Mouse (Mus musculus) spleen, adult 2 months (tissue): ENCODE results near the gene Lrrc72. TPM values are rescaled to one million over a fixed set of nuclear protein-coding genes. Genes with fewer than 3 reads are reported as not detected.

Source experiments
- DNase-seq, 2 experiments: peaks; one replicate each; pipeline versions ENCODE4 v3.0.0 to v3.0.0-alpha.2; 2012 to 2021; ENCODE audit warnings: low spot score in 2 of 2, low read depth in 1 of 2
- H3K27ac ChIP-seq: fragments of 200-500 bp; 2 replicates; pipeline ENCODE4 v1.5.1; 2012; ENCODE audit warnings: low read length, inconsistent platforms; ENCODE audit not compliant: insufficient read depth
- H3K27me3 ChIP-seq: fragments of 200-500 bp; 2 replicates; pipeline ENCODE4 v1.6.1; 2012; ENCODE audit warnings: mild to moderate bottlenecking, moderate library complexity, low read length, inconsistent platforms; ENCODE audit not compliant: control insufficient read depth, insufficient read depth
- H3K36me3 ChIP-seq: fragments of 200-500 bp; 2 replicates; pipeline ENCODE4 v1.6.1; 2012; ENCODE audit warnings: mild to moderate bottlenecking, low read length, inconsistent platforms; ENCODE audit not compliant: control insufficient read depth, insufficient read depth
- H3K4me1 ChIP-seq: fragments of 200-500 bp; 2 replicates; pipeline ENCODE4 v1.6.1; 2011; ENCODE audit warnings: inconsistent platforms; ENCODE audit not compliant: control insufficient read depth, insufficient read depth, insufficient read length
- H3K4me3 ChIP-seq: fragments of 200-500 bp; 2 replicates; pipeline ENCODE4 v1.5.1; 2011; ENCODE audit warnings: mild to moderate bottlenecking, inconsistent platforms; ENCODE audit not compliant: insufficient read depth, insufficient read length; ENCODE audit errors: extremely low read depth
- CTCF ChIP-seq: fragments of 200-500 bp; IDR thresholded peaks from 2 replicates; pipeline ENCODE4 v1.5.1; 2011; ENCODE audit warnings: mild to moderate bottlenecking, inconsistent platforms; ENCODE audit not compliant: insufficient read depth, insufficient read length, insufficient replicate concordance; ENCODE audit errors: extremely low read depth
- POLR2A ChIP-seq: fragments of 200-500 bp; IDR thresholded peaks from 2 replicates; pipeline ENCODE4 v1.6.1; 2011; ENCODE audit warnings: low read depth, low read length, inconsistent platforms
- WGBS: fragments of 180-500 bp; shearing (Covaris S2); methylation state at CpG from one replicate; pipeline ENCODE4 v1.1.7; 2018; 5-methylcytosine and 5-hydroxymethylcytosine counted together
- polyA plus RNA-seq: library from polyadenylated mRNA; depleted of rRNA; stranded (reverse); fragments of >200 nt; gene quantifications from 2 replicates; pipeline ENCODE4 v1.2.3, GENCODE M21; 2012; rRNA removed

Lrrc72 gene
- polyA plus RNA-seq, result not detected in 2 replicates

- TF ChIP-seq POLR2A (no peak), CTCF (no peak)
- H3K27ac ChIP-seq, result no peak within 1 kb of the TSS
- DNase-seq, result no peak
- no peaks in the 10 kb centered on the region; the same call in 1 of the 2 replicates for H3K27me3 ChIP-seq
- WGBS, result 94% methylated on average over 9 of the region's 9 CpGs
- no peak within 1 kb of the TSS for H3K4me3 ChIP-seq
- H3K4me1 ChIP-seq, result no peaks in the 10 kb centered on the region
- no peaks in the 10 kb centered on the region for H3K36me3 ChIP-seq
Measured at GRCm38 (mm10) chr12:36253298-36253697, at the start of gene Lrrc72. Lrrc72 (minus strand) TSS chr12:36253398.

- TF ChIP-seq CTCF, result no peak
- no peak for TF ChIP-seq POLR2A
- Histone ChIP-seq H3K4me1 (no peaks in the 10 kb centered on the region), H3K27me3 (no peaks in the 10 kb centered on the region), H3K27ac (no peak overlapping the region), H3K4me3 (no peak overlapping the region), H3K36me3 (no peaks in the 10 kb centered on the region)
- 95% methylated on average over 12 of the region's 12 CpGs for WGBS
- no peak for DNase-seq
Measured at GRCm38 (mm10) chr12:36302326-36302725, 49.1 kb upstream of the Lrrc72 start.

GRCm38 (mm10) chr12:36291346-36291745 is 38.1 kb upstream of the Lrrc72 start:
- 84% methylated on average over 6 of the region's 6 CpGs for WGBS
- DNase-seq, result no peak
- H3K36me3 ChIP-seq, result no peaks in the 10 kb centered on the region
- H3K4me3 ChIP-seq, result no peak overlapping the region
- H3K27ac ChIP-seq, result no peak overlapping the region
- TF ChIP-seq POLR2A (no peak), CTCF (no peak)
- H3K27me3 ChIP-seq, result no peaks in the 10 kb centered on the region
- no peaks in the 10 kb centered on the region for H3K4me1 ChIP-seq

GRCm38 (mm10) chr12:36290465-36290864 is 37.3 kb upstream of the Lrrc72 start:
- Histone ChIP-seq H3K36me3 (no peaks in the 10 kb centered on the region), H3K27ac (no peak overlapping the region), H3K4me3 (no peak overlapping the region), H3K4me1 (no peaks in the 10 kb centered on the region), H3K27me3 (no peaks in the 10 kb centered on the region)
- 93% methylated on average over 4 of the region's 4 CpGs for WGBS
- DNase-seq, result no peak
- no peak for TF ChIP-seq CTCF

GRCm38 (mm10) chr12:36289634-36290033 is 36.4 kb upstream of the Lrrc72 start:
- no peak for DNase-seq
- no peak overlapping the region for H3K27ac ChIP-seq
- no peak overlapping the region for H3K4me3 ChIP-seq
- no peaks in the 10 kb centered on the region for H3K36me3 ChIP-seq
- 92% methylated on average over 8 of the region's 8 CpGs for WGBS
- no peaks in the 10 kb centered on the region for H3K4me1 ChIP-seq
- H3K27me3 ChIP-seq, result no peaks in the 10 kb centered on the region
- TF ChIP-seq POLR2A (no peak), CTCF (no peak)

- H3K36me3 ChIP-seq, result no peaks in the 10 kb centered on the region
- H3K27me3 ChIP-seq, result no peaks in the 10 kb centered on the region
- TF ChIP-seq CTCF (no peak), POLR2A (no peak)
- H3K4me3 ChIP-seq, result no peak overlapping the region
- H3K27ac ChIP-seq, result no peak overlapping the region
- H3K4me1 ChIP-seq, result no peaks in the 10 kb centered on the region
- 81% methylated on average over 3 of the region's 3 CpGs for WGBS
- no peak for DNase-seq
Measured at GRCm38 (mm10) chr12:36274823-36275222, 21.6 kb upstream of the Lrrc72 start.

- WGBS, result 75% methylated on average over 8 of the region's 8 CpGs
- Histone ChIP-seq H3K4me1 (no peaks in the 10 kb centered on the region), H3K36me3 (no peaks in the 10 kb centered on the region), H3K27ac (no peak overlapping the region), H3K27me3 (no peaks in the 10 kb centered on the region), H3K4me3 (no peak overlapping the region)
- no peak for TF ChIP-seq POLR2A
- TF ChIP-seq CTCF, result no peak
- no peak for DNase-seq
Measured at GRCm38 (mm10) chr12:36267670-36268246, 14.6 kb upstream of the Lrrc72 start.
